Mouse (Mus musculus) olfactory bulb, adult 2 months (tissue): ENCODE measurements around the gene Cand2.

ENCODE experiments used
- CTCF ChIP-seq: fragments of 200-500 bp; IDR thresholded peaks from 2 replicates; pipeline ENCODE4 v1.5.1; 2012; ENCODE audit warnings: low read depth, mild to moderate bottlenecking, low read length, moderate library complexity; ENCODE audit not compliant: insufficient read depth
- POLR2A ChIP-seq: fragments of 200-500 bp; IDR thresholded peaks from 2 replicates; pipeline ENCODE4 v1.6.1; 2012; ENCODE audit warnings: mild to moderate bottlenecking, low read depth, low read length, moderate library complexity; ENCODE audit not compliant: insufficient read depth

DNA sequence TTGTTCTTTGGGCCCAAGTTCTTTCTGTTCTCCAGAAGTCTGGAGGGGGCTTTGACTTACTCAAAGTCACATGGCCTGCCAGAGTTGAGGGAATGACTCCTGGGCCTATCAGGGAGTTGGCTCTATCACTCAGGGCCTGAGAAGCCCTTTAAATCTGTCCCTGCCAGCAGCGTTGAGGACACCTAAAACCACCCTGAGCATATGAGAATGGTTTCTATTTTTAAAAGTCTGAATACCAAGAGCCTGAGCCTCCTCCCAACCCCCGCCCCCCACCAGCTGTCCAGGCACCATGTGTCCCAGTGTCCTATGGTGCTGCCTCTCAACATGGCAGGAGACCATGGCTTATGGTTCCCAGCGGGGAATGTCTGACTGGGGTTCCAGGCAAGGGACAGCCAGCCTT is 1.5 kb downstream of the Cand2 start:
- TF ChIP-seq CTCF, result no peak
- TF ChIP-seq POLR2A, result no peak
